Mouse (Mus musculus) MEL (cell line): Measurements from ENCODE around the gene Upf2. TPM values are rescaled to one million over a fixed set of nuclear protein-coding genes. Genes with fewer than 3 reads are reported as not detected.

ENCODE experiments used
- DNase-seq: peaks from one replicate; pipeline ENCODE4 v3.0.0; 2011; ENCODE audit warnings: low read depth, low spot score
- H3K27ac ChIP-seq: 2 replicates; pipeline ENCODE4 v1.5.1; 2012; ENCODE audit warnings: low read depth, mild to moderate bottlenecking, control low read depth, low read length, moderate library complexity; ENCODE audit not compliant: control insufficient read depth
- H3K27me3 ChIP-seq, 2 experiments: fragments of 150-350 bp in 1 of 2; sonication (generic) in 1 of 2; 2 replicates each; pipeline ENCODE4 v1.6.1; 2012; ENCODE audit warnings: low read length in 2 of 2, mild to moderate bottlenecking in 2 of 2, improper control_type of control experiment in 1 of 2, moderate library complexity in 1 of 2; ENCODE audit not compliant: insufficient read depth in 2 of 2, control insufficient read depth in 1 of 2
- H3K36me3 ChIP-seq, 2 experiments: 2 replicates each; pipeline ENCODE4 v1.6.1; 2012 to 2014; ENCODE audit warnings: low read length in 2 of 2, improper control_type of control experiment in 1 of 2, inconsistent platforms in 1 of 2, mild to moderate bottlenecking in 1 of 2; ENCODE audit not compliant: insufficient read depth in 2 of 2, control insufficient read depth in 1 of 2
- H3K4me1 ChIP-seq, 2 experiments: fragments of 150-350 bp in 1 of 2; sonication (generic) in 1 of 2; 2 replicates each; pipeline ENCODE4 v1.6.1; 2012; ENCODE audit warnings: low read length in 2 of 2, improper control_type of control experiment in 1 of 2, mild to moderate bottlenecking in 1 of 2; ENCODE audit not compliant: insufficient read depth in 2 of 2, control insufficient read depth in 1 of 2
- H3K4me3 ChIP-seq, 2 experiments: fragments of 150-350 bp in 1 of 2; sonication (generic) in 1 of 2; 2 replicates each; pipeline ENCODE4 v1.5.1; 2012; ENCODE audit warnings: low read depth in 2 of 2, low read length in 2 of 2, mild to moderate bottlenecking in 2 of 2, moderate library complexity in 2 of 2, control low read depth in 1 of 2, improper control_type of control experiment in 1 of 2; ENCODE audit not compliant: control insufficient read depth in 1 of 2, insufficient read depth in 1 of 2
- H3K79me2 ChIP-seq: 2 replicates; pipeline ENCODE4 v1.6.1; 2012; ENCODE audit warnings: mild to moderate bottlenecking, low read length, moderate library complexity; ENCODE audit not compliant: control insufficient read depth, poor library complexity, insufficient read depth
- H3K9ac ChIP-seq: 2 replicates; pipeline ENCODE4 v1.6.1; 2012; ENCODE audit warnings: low read depth, mild to moderate bottlenecking, control low read depth, low read length, moderate library complexity; ENCODE audit not compliant: control insufficient read depth, poor library complexity, severe bottlenecking
- H3K9me3 ChIP-seq: fragments of 150-350 bp; sonication (generic); replicated peaks from 2 replicates; pipeline ENCODE4 v1.6.1; 2012; ENCODE audit warnings: mild to moderate bottlenecking, low read length, improper control_type of control experiment, moderate library complexity; ENCODE audit not compliant: insufficient read depth
- BHLHE40 ChIP-seq: IDR thresholded peaks from 2 replicates; pipeline ENCODE4 v1.6.1; 2012; ENCODE audit warnings: low read depth, mild to moderate bottlenecking, inconsistent platforms, low read length, improper control_type of control experiment, borderline replicate concordance
- CHD1 ChIP-seq: IDR thresholded peaks from 2 replicates; pipeline ENCODE4 v1.6.1; 2012; ENCODE audit warnings: low read depth, mild to moderate bottlenecking, inconsistent platforms, low read length, improper control_type of control experiment
- CTCF ChIP-seq, 3 experiments: IDR thresholded peaks in 2 of 3; conservative IDR thresholded peaks in 1 of 3; 2 replicates each; pipeline ENCODE4 v1.5.1; 2011 to 2012; ENCODE audit warnings: low read length in 3 of 3, low read depth in 2 of 3, mild to moderate bottlenecking in 2 of 3, improper control_type of control experiment in 1 of 3, inconsistent platforms in 1 of 3, mixed read lengths in 1 of 3, moderate library complexity in 1 of 3; ENCODE audit not compliant: control insufficient read depth in 1 of 3, insufficient read depth in 1 of 3, poor library complexity in 1 of 3, severe bottlenecking in 1 of 3
- ELF1 ChIP-seq: IDR thresholded peaks from 2 replicates; pipeline ENCODE4 v1.6.1; 2014; ENCODE audit warnings: low read depth, mild to moderate bottlenecking, inconsistent platforms, low read length, improper control_type of control experiment, moderate library complexity
- EP300 ChIP-seq, 2 experiments: IDR thresholded peaks; 2 replicates each; pipeline ENCODE4 v1.6.1; 2011; ENCODE audit warnings: improper control_type of control experiment in 2 of 2, low read length in 2 of 2, low read depth in 1 of 2, mild to moderate bottlenecking in 1 of 2
- GATA1 ChIP-seq: IDR thresholded peaks from 2 replicates; pipeline ENCODE4 v1.6.1; 2011; ENCODE audit warnings: low read depth, low read length, improper control_type of control experiment
- HCFC1 ChIP-seq: IDR thresholded peaks from 2 replicates; pipeline ENCODE4 v1.6.1; 2012; ENCODE audit warnings: low read depth, mild to moderate bottlenecking, inconsistent platforms, low read length, improper control_type of control experiment, moderate library complexity
- MEF2A ChIP-seq: IDR thresholded peaks from 2 replicates; pipeline ENCODE4 v1.6.1; 2014; ENCODE audit warnings: low read depth, mild to moderate bottlenecking, inconsistent platforms, low read length, improper control_type of control experiment; ENCODE audit not compliant: poor library complexity, insufficient replicate concordance, severe bottlenecking; ENCODE audit errors: extremely low read depth
- MXI1 ChIP-seq: IDR thresholded peaks from 2 replicates; pipeline ENCODE4 v1.6.1; 2011; ENCODE audit warnings: mild to moderate bottlenecking, low read depth, low read length, improper control_type of control experiment
- MYB ChIP-seq: IDR thresholded peaks from 2 replicates; pipeline ENCODE4 v1.6.1; 2011; ENCODE audit warnings: mild to moderate bottlenecking, low read depth, low read length, improper control_type of control experiment
- MYC ChIP-seq: IDR thresholded peaks from 2 replicates; pipeline ENCODE4 v1.6.1; 2011; ENCODE audit warnings: low read depth, mild to moderate bottlenecking, low read length, improper control_type of control experiment, moderate library complexity
- NRF1 ChIP-seq: IDR thresholded peaks from 2 replicates; pipeline ENCODE4 v1.6.1; 2014; ENCODE audit warnings: low read depth, mild to moderate bottlenecking, inconsistent platforms, low read length, improper control_type of control experiment, moderate library complexity; ENCODE audit not compliant: poor library complexity, insufficient read depth, severe bottlenecking
- POLR2AphosphoS2 ChIP-seq: IDR thresholded peaks from 2 replicates; pipeline ENCODE4 v1.6.1; 2011; ENCODE audit warnings: low read length, improper control_type of control experiment
- POLR2AphosphoS5 ChIP-seq: IDR thresholded peaks from 2 replicates; pipeline ENCODE4 v1.6.1; 2012; ENCODE audit warnings: low read depth, borderline replicate concordance, mild to moderate bottlenecking, inconsistent platforms, low read length, moderate library complexity, mixed read lengths
- RCOR1 ChIP-seq: IDR thresholded peaks from 2 replicates; pipeline ENCODE4 v1.6.1; 2012; ENCODE audit warnings: low read depth, mild to moderate bottlenecking, inconsistent platforms, low read length, improper control_type of control experiment
- SIN3A ChIP-seq: IDR thresholded peaks from 2 replicates; pipeline ENCODE4 v1.6.1; 2012; ENCODE audit warnings: low read length, improper control_type of control experiment, inconsistent platforms
- SMC3 ChIP-seq: IDR thresholded peaks from 2 replicates; pipeline ENCODE4 v1.6.1; 2011; ENCODE audit warnings: low read depth, low read length, improper control_type of control experiment
- TAL1 ChIP-seq: IDR thresholded peaks from 2 replicates; pipeline ENCODE4 v1.6.1; 2012; ENCODE audit warnings: mild to moderate bottlenecking, inconsistent platforms, low read length, moderate library complexity, mixed read lengths
- TBP ChIP-seq: IDR thresholded peaks from 2 replicates; pipeline ENCODE4 v1.8.0; 2011; ENCODE audit warnings: low read depth, low read length, improper control_type of control experiment
- TCF12 ChIP-seq: IDR thresholded peaks from 2 replicates; pipeline ENCODE4 v1.6.1; 2014; ENCODE audit warnings: low read depth, mild to moderate bottlenecking, inconsistent platforms, low read length, improper control_type of control experiment, moderate library complexity
- USF2 ChIP-seq, 2 experiments: IDR thresholded peaks; 2 replicates each; pipeline ENCODE4 v1.6.1; 2011 to 2012; ENCODE audit warnings: improper control_type of control experiment in 2 of 2, low read length in 2 of 2, borderline replicate concordance in 1 of 2, inconsistent platforms in 1 of 2, low read depth in 1 of 2, mild to moderate bottlenecking in 1 of 2; ENCODE audit not compliant: insufficient read depth in 1 of 2
- polyA plus RNA-seq, 2 experiments: library from polyadenylated mRNA; stranded (reverse) in 1 of 2; unstranded in 1 of 2; fragments of >175 nt in 1 of 2; fragments of >200 nt in 1 of 2; gene quantifications; 2 replicates each; pipeline versions ENCODE4 v1.2.1 to v1.2.4; 2012; ENCODE audit warnings: low replicate concordance in 2 of 2, low read depth in 1 of 2; ENCODE audit not compliant: insufficient read length in 2 of 2, insufficient read depth in 1 of 2, missing spikeins in 1 of 2
- total RNA-seq: library from RNA; depleted of rRNA; stranded (reverse); fragments of 300-350 nt; gene quantifications from 2 replicates; pipeline ENCODE4 v1.2.3, GENCODE M21; 2012

The Upf2 gene
- total and polyA plus RNA-seq, 3 experiments: 15.3 to 30.9 TPM; not detected in 1

DNA sequence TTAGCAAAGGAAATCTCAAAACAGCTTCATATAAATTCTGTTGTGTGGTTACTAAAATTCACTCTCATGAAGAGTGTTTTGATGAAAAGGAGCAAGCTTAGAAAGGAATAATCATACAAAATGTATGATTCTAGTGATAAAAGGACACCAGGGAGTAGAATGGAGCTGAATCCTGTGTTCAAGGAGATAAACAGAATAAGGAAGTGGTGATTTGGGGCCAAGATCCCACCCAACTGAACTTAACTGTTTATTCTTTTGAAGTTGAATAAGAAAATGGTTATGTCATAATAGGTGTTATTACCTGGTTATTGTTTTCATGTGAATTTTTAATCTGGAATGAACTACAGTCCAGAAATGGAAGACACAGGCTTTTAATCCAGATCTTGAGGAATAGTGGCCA lies 69.3 kb downstream of the Upf2 start:
- H3K4me1 ChIP-seq: peaks cover 2 to 9% of the 10 kb centered on the region in 2 experiments
- no peaks in the 10 kb centered on the region for H3K9me3 ChIP-seq
- DNase-seq: peak; percentile 59
- no peak overlapping the region for H3K27ac ChIP-seq
- no peak overlapping the region for H3K9ac ChIP-seq
- no peaks in the 10 kb centered on the region for H3K79me2 ChIP-seq
- no peaks in the 10 kb centered on the region for H3K27me3 ChIP-seq
- 0 out of 2 replicates have a peak, but pooled peaks have one; percentile 37 for TF ChIP-seq GATA1
- TF ChIP-seq TBP: no peak
- TF ChIP-seq TAL1: peak; percentile 16
- peak; percentile 73 to 76 for TF ChIP-seq EP300 (IDR thresholded peaks at IDR 0.05; ENCODE audit: low read depth in 1 of 2, low read length in 2 of 2)
- TF ChIP-seq TCF12: peak; percentile 39
- TF ChIP-seq SIN3A: 0 out of 2 replicates have a peak, but pooled peaks have one; percentile 21
- TF ChIP-seq MYB: peak; percentile 68
- no peak for TF ChIP-seq POLR2AphosphoS5
- TF ChIP-seq MXI1: no peak
- peak; percentile 30; the same call in 1 of the 2 replicates for TF ChIP-seq RCOR1
- TF ChIP-seq, all 39 proteins: peak for 7
- Histone ChIP-seq H3K4me3 (no peak overlapping the region), H3K36me3 (peaks cover 13 to 17% of the 10 kb centered on the region in 2 experiments)

DNA sequence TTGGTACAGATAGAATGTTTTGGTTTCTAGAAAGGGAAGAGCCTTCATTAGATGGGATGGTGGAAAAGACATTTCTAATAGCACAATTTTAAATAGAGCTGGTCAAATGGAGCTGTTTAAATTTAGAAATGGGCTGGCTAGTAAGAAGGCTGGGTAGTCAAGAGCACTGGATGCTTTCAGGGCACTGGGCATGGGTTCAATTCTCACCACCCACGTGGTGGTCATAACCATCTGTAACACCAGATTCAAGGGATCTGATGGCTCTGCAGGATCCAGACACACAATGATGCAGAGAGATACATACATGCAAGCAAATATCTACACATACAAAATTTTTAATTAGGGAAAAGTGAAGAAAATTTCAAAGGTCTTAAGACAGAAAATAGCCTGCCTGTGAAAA lies 91.4 kb downstream of the Upf2 start:
- H3K36me3 ChIP-seq: peaks cover 0 to 5% of the 10 kb centered on the region in 2 experiments; a peak in 2 of 4 replicates
- DNase-seq: no peak
- no peaks in the 10 kb centered on the region for H3K9me3 ChIP-seq
- TF ChIP-seq CTCF (IDR thresholded peaks at IDR 0.05 in 2 of 3, conservative IDR thresholded peaks at IDR 0.05 in 1 of 3; ENCODE audit: control insufficient read depth in 1 of 3, insufficient read depth in 1 of 3, low read depth in 2 of 3, low read length in 3 of 3, poor library complexity in 1 of 3, severe bottlenecking in 1 of 3): no peak
- TF ChIP-seq CHD1: no peak
- no peak for TF ChIP-seq HCFC1
- TF ChIP-seq RCOR1: no peak
- no peak for TF ChIP-seq BHLHE40
- no peak for TF ChIP-seq ELF1
- TF ChIP-seq NRF1: no peak
- no peak for TF ChIP-seq MYC
- no peak for TF ChIP-seq SMC3
- TF ChIP-seq TAL1: no peak
- no peak for TF ChIP-seq EP300 (IDR thresholded peaks at IDR 0.05; ENCODE audit: low read depth in 1 of 2, low read length in 2 of 2)
- TF ChIP-seq POLR2AphosphoS2: no peak
- no peak for TF ChIP-seq MEF2A
- no peak for TF ChIP-seq USF2 (IDR thresholded peaks at IDR 0.05; ENCODE audit: borderline replicate concordance in 1 of 2, insufficient read depth in 1 of 2, low read depth in 1 of 2, low read length in 2 of 2)
- no peaks in the 10 kb centered on the region for H3K27me3 ChIP-seq
- H3K4me1 ChIP-seq: no peaks in the 10 kb centered on the region
- H3K4me3 ChIP-seq: no peak overlapping the region
- no peak overlapping the region for H3K27ac ChIP-seq
- H3K79me2 ChIP-seq: no peaks in the 10 kb centered on the region
- H3K9ac ChIP-seq: no peak overlapping the region
